Mouse (Mus musculus) embryonic fibroblast, embryonic 13.5 days (primary cell): ENCODE data around the gene Gmnn. TPM values are rescaled to one million over a fixed set of nuclear protein-coding genes. Genes with fewer than 3 reads are reported as not detected.
"Not testable (repeated sequence)": the region's sequence is repeated elsewhere in the genome, so short reads cannot be mapped to it uniquely, and the experiment has no call there.

Experiments used
- H3K27ac ChIP-seq: 2 replicates; pipeline ENCODE4 v1.5.1; 2012; ENCODE audit warnings: low read length, control low read depth, inconsistent platforms; ENCODE audit not compliant: insufficient read depth
- H3K4me1 ChIP-seq: 2 replicates; pipeline ENCODE4 v1.6.1; 2011; ENCODE audit warnings: low read length; ENCODE audit not compliant: control insufficient read depth, insufficient read depth
- H3K4me3 ChIP-seq: 2 replicates; pipeline ENCODE4 v1.5.1; 2011; ENCODE audit warnings: mild to moderate bottlenecking, control low read depth, low read length; ENCODE audit not compliant: insufficient read depth
- CTCF ChIP-seq: IDR thresholded peaks from 2 replicates; pipeline ENCODE4 v1.5.1; 2011; ENCODE audit warnings: mild to moderate bottlenecking, control low read depth, low read length, moderate library complexity, borderline replicate concordance; ENCODE audit not compliant: insufficient read depth
- POLR2A ChIP-seq: IDR thresholded peaks from 2 replicates; pipeline ENCODE4 v1.6.1; 2011; ENCODE audit warnings: low read depth, mild to moderate bottlenecking, control low read depth, low read length, moderate library complexity
- polyA plus RNA-seq: library from polyadenylated mRNA; stranded (reverse); fragments of >200 nt; gene quantifications from 2 replicates; pipeline ENCODE4 v1.2.4, GENCODE M21; 2011; ENCODE audit warnings: low read depth; ENCODE audit not compliant: missing spikeins, insufficient read length

The Gmnn gene
- polyA plus RNA-seq, 1 experiment = 33.8 TPM

DNA sequence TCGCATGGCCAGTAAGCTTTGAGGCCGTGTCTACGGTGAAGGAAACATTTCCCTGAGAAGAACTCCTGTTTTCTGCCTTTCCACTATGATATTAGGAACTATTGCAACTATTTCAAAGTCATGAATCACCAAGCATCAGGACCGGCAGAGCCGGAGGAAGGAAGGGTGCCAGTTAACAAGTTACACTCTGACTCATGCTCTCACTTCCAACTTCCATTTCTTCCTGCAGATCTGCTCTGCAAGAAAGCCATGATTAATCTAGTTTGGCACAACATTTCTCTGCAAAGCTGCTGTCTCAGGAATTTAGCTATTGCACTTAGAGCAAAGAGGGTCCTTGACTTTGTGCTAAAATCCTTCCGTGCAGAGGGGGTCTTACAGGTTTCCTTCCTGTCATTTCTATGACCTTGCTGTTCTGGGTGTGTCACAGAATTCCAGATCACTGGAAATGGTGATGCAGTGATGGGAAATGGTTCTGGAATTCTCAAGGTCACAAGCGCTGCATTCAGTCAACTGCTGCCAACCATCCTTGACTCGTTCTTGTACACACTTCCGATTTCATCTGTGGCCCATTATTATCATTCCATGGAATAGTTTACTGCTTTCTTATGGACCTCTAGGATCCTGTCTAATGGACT, 30.8 kb upstream of the Gmnn start:
- peaks cover 8% of the 10 kb centered on the region for H3K4me1 ChIP-seq
- H3K4me3 ChIP-seq = no peak overlapping the region
- no peak for TF ChIP-seq POLR2A
- TF ChIP-seq CTCF = no peak
- peak overlapping the region; percentile 70 for H3K27ac ChIP-seq

DNA sequence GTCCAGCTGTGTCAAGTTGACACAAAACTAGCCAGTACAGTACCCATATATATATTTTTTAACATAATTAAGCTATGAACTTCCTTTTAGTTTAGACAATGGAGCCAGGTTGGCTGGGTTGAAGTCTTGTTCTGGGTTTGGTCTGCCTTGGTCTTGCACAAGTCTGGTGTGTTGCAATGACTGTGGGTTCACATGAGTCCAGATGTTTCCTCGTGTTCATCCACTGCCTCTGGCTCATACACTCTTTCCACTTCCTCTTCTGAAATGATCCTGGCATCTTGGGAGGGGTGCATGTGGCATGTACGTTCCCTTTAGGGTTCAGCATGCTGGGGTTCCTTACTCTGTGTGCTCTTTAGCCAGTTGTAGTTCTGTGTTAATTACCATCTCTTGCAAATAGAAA, 29.6 kb upstream of the Gmnn start:
- no peak overlapping the region for H3K4me3 ChIP-seq
- H3K4me1 ChIP-seq = peaks cover 8% of the 10 kb centered on the region
- no peak overlapping the region for H3K27ac ChIP-seq
- TF ChIP-seq CTCF (no peak), POLR2A (no peak)

DNA sequence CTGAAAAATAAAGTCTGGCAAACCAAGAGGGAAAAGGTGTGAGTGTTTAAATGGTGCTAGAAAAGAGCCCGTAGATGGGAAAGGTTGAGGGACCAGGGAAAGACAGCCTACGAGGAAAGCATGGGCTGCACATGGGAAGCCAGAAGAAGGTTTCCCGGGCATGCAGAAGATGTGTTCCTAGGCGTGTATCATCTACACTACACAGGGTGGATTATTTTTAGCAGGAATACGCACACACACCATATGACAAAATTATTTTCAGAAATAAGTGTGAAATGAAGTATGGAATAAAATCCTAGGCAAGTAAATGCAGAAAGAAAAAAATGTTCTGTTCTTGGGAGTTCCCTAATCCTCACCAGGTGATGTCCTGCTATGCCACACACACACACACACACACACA, 25.8 kb upstream of the Gmnn start:
- peaks cover 5% of the 10 kb centered on the region for H3K4me1 ChIP-seq
- H3K4me3 ChIP-seq = no peak overlapping the region
- H3K27ac ChIP-seq = no peak overlapping the region
- TF ChIP-seq CTCF (no peak), POLR2A (no peak)

DNA sequence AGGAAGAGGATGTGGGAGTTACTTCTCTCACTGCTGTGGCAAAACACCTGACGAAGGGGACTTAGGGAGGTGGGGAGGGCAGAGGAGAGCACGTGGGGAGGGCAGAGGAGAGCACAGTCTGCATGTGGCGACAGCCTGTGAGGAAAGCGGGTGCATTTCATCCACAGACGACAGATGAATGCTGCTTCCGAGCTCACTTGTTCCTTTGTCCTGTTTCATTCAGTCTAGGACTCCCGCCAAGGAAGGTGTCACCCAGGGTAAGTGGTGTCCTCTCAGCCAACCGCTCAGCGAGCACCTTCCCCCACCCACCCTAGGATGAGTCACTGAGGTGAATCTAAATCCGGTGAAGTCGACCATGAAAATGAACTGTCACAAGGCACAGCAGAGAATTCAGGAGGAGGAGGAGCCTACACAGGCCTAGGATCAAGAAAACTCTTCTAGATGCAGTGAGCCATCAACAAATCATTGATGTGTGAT, 24.3 kb upstream of the Gmnn start:
- Histone ChIP-seq H3K4me1 (peaks cover 5% of the 10 kb centered on the region), H3K4me3 (no peak overlapping the region), H3K27ac (no peak overlapping the region)
- no peak for TF ChIP-seq POLR2A
- no peak for TF ChIP-seq CTCF

DNA sequence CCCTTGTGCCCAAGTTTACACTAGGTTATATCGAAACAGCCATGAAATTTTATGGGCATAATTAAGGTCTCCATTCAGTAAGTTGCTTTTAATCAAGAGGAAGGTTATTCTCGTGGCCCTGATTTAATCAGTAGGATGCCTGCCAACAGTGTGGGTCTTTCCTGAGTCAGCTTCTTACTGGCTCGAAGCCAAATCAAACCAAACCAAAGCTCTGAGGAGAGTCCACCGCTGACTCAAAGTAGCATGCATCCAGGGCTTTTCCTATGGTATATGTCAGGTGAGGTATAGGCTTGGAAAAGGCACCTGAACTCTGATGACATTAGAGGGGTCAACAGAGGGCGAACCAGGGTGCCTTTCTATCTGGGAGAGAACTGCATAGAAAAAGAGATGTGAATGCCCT, 20.2 kb upstream of the Gmnn start:
- no peak for TF ChIP-seq CTCF
- TF ChIP-seq POLR2A = no peak
- H3K4me3 ChIP-seq = no peak overlapping the region

DNA sequence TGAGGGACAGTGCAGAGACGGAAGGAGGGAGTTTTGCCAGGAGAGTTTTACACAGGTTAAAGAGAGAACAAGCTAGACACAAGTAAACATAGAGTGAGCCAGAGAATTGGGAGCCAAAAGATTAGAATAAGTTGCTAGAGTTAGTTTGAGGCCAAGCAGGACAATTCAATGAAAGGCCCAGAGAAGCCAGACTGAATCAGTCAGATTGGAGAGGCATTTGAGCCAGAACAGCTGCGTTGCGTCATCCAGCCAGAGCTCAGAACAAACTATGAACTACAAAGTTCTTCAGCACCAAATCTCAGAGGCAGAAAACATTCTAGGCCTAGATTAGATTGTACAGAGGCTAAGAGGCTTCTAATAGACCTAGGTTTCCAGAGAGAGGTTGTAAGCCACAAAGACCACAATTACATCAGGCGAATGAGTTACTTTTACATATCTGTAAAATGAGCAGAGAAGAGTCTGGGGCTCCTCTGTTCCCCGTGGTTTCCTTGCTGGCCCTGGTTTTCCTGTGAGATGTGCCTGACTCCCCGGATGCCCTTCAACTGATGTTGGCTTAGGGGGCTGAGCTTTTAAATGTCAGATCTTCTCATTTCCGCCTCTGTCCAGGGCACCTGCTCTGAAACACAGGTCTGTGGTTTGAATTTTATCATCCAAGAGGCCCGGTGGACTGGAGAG, 17.1 kb upstream of the Gmnn start:
- H3K27ac ChIP-seq = no peak overlapping the region
- H3K4me1 ChIP-seq = peaks cover 5% of the 10 kb centered on the region
- no peak for TF ChIP-seq CTCF
- TF ChIP-seq POLR2A = no peak
- no peak overlapping the region for H3K4me3 ChIP-seq

More for the DNA sequence above, 20.2 kb upstream of the Gmnn start:
- peaks cover 5% of the 10 kb centered on the region for H3K4me1 ChIP-seq
- no peak overlapping the region for H3K27ac ChIP-seq

DNA sequence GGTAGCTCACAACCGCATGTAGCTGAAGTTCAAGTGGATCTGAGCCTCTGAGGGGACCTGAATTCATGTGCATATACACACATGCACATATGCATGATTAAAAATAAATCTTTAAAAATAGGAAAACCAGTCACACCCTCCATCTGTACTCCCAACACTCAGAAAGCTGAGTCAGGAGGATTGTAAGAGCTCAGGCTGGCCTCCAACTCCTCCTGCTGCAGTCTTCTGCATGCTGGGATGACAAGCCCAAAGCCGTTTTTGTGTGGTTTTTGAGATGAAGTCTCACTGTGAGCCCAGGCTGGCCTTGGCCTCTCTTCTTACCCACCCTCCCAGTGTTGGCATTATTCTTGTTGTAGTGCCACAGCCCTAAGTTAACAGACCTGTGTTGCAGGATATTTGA, 16.3 kb upstream of the Gmnn start:
- Histone ChIP-seq H3K27ac (no peak overlapping the region), H3K4me1 (peaks cover 5% of the 10 kb centered on the region), H3K4me3 (no peak overlapping the region)
- no peak for TF ChIP-seq POLR2A
- no peak for TF ChIP-seq CTCF

DNA sequence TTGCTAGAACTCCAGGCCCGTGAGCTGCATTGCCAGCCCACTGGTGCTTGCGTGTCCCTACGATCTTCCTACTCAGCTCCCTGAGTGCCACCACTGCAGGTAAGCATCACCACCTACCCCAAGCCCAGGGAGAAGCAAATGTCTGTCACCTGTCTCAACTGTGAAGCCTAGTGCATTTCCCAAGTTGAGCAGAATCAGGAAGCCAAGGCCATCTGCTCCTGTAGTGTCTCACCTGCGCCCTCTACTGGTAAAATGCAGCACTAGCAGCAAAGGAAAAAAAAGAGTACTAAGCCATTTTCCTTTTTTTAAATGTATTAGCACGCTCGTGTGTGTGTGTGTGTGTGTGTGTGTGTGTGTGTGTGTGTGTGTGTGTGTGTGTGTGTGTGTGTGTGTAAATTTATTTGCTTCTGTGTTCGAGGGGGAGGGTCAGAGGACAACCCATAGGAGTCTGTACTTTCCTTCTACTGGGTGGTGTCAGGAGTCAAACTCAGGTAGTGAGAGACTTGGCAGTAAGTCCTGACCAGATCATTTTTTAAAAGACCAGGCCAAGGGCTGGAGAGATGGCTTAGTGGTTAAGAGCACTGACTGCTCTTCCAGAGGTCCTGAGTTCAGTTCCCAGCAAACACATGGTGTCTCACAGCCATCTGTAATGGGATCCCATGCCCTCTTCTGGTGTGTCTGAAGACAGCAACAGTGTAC, 14.6 kb upstream of the Gmnn start:
- Histone ChIP-seq H3K4me3 (no peak overlapping the region), H3K4me1 (no peaks in the 10 kb centered on the region), H3K27ac (no peak overlapping the region)
- no peak for TF ChIP-seq POLR2A
- peak; percentile 60; the same call in 1 of the 2 replicates for TF ChIP-seq CTCF

DNA sequence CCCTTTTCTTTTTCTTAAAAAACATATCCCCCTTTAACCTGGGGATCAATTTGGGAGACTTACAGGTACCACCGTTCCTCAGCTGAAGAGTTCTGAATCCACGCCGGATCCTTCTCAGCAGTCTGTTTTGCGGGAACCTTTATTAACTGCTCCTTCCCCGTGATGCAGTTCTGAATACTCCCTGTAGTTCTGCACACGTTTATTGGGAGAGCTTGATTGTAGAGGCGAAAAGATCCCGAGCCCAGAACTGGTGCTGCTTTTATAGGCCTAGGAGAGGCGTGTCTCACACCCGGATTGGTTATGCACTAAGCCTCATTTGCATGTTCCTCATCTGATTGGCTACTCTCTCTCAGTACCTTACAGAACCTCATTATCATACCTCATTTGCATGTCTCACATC, 9.8 kb upstream of the Gmnn start:
- not testable (repeated sequence) for H3K27ac ChIP-seq, H3K4me1 ChIP-seq, H3K4me3 ChIP-seq

DNA sequence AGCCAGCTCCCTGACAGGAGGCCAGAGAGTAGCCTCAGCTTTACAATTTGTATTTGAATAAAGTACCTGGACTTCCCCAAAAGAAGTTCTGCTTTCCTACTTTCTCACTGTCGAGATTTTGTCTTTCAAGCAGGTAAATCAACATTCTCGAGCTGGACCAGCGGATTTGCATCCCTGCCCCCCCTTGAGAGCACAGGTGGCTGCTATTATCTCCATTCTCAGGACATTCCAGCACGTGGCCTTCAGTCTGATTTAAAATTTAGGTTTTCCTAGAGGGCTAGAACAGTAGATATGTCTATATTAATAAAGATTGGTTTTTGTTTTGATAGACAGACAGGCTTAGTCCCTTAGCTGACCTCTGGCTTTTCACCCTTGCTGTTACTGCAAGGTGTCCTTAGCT, 6.1 kb upstream of the Gmnn start:
- H3K4me3 ChIP-seq = not testable (repeated sequence)

More for the DNA sequence above, 6.1 kb upstream of the Gmnn start:
- not testable (repeated sequence) for H3K4me1 ChIP-seq, H3K27ac ChIP-seq
